Mouse (Mus musculus): Measurements from ENCODE around the gene Tmem39a.

The Tmem39a gene

DNA sequence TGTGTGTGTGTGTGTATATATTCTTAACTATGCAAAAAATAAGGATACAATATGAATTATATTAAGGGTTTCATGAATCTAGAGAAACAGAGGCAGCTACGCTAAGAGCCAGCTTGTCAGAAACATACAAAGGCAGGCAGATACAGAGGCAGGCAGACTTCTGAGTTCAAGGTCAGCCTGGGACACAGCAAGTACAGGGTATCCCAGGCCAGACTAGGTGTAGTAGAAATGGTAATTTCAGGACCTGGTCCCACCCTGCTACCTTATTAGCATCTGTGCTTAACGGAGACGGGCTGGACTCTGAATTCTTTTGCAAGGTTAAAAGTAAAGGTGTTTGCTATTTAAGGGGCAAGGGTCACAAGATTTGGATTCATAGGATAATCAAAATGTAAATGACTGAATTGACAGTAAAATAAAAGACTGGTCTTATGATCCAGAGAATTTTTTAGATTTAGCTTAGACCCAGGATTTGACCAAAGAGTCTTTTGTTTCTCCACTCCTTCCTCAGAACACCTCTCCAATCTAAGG is at the start of gene Tmem39a:
Gene Tmem39a (plus strand): TSS at position 478 of the 528 bp plus-strand sequence.
- no peak for DNase-seq

DNA sequence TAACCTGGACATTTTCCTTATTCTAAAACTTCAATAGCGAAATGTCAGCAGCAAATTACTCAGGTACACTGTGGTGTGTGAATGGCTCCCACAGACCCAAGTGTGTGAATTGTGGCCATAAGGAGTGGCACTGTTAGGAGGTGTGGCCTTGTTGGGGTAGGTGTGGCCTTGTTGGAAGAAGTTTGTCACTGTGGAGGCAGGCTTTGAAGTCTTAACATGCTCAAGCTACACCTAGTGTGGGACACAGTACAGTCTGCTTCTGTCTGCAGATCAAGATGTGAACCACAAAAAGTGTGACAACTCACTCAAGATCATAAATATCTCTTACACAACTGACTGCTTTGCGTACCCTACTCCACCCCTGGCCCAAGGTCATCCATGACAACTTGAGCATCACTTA is 47.7 kb upstream of the Tmem39a start:
- no peak for DNase-seq

DNA sequence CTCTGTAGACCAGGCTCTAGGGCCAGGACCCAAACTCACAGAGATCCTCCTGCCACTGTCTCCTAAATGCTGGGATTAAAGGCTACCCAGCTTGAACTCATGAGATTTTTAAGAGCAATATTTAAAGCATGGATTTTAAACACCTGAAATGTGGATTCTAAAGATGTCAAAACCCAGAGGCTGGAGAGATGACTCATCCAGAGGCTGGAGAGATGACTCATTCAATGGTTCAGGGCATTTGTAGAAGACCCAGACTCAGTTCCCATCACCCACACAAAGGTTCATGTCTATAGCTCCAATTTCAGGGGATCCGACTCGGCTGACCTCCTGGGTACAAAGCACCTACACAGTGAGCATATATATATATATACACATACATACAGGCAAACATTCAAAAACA is 39.4 kb upstream of the Tmem39a start:
- no peak for DNase-seq

DNA sequence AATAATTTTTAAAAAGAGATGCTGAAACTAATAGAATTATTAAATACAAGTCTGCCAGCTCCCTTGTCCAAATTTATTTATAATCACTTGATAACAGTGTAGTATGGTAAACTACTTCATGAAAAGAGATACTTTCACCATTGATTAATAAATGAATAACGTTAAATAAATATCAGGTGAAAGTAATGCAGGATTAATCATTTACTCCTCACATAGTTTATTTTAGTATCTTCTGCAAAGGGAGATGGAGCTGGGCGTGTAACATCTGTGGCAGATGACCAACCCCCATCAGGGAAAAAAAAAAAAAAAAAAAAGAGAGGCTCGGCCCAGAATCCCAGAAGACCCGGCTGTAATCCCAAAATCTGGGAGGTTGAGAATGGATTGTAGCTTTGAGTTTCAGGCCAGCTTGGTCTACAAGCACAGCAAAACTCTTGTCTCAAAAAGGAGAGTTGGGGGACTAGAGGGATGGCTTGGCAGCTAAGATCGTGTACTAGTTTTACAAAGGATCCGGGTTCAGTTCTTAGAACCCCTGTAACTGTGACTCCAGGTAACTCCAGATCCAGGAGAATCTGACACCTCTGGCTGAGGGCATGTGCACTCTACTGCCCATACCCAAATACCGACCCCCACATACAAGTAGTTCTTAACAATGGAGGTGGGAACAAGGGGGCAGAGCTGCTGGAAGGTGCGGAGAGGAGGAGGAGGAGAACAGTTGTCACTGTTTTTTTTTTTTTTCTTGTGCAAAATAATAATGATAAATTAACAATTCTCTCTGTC is 37.1 kb upstream of the Tmem39a start:
- no peak for DNase-seq

DNA sequence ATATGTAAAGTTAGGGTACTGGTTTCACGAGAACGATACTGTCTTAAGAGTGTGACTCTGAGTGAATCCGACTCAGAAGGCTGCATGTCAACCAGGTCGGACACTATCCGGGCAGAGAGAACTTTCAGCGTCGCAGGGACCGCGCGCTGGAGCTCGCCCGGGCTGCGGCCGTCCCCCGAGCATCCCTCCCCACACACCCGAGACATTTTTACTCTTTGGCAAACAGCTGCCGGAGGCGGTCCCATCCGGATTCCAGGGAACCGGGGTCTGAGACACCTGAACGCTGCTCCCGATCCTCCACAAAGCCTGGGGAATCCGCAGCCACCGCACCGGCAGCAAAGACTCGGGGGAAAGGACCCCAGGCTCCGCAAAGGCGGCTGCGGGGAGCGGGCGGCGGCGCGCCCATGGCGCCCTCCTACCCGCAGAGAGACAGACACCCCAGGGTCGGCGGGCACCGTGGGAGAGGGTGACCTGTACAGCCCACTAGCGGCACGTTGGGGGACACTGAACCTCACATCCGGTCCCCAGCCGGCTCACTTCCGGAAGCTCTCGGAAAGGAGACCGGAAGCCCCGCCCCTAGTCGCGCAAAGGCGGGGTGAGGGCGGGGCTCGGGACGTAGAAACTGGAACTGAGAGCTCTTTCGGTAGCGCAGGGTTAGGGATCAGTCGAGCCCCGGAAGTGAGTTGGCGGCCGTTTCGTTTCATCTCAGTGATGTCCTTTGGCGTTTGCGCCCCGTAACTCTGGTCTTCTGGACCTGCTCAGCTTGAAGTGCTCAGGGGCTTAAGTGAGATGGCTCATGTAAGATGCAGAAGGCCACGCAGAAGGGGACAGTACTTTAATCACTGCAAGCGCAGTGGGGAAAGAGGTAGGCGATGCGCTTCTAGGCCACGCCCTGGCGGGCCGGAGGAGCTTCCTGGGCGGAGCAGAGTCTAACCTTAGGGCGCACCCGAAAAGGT is 36.1 kb upstream of the Tmem39a start, which contains the start of gene Timmdc1:
Gene Timmdc1 (minus strand): TSS at position 535 of the 956 bp plus-strand sequence.
- DNase-seq = peak; percentile 96 to 97

DNA sequence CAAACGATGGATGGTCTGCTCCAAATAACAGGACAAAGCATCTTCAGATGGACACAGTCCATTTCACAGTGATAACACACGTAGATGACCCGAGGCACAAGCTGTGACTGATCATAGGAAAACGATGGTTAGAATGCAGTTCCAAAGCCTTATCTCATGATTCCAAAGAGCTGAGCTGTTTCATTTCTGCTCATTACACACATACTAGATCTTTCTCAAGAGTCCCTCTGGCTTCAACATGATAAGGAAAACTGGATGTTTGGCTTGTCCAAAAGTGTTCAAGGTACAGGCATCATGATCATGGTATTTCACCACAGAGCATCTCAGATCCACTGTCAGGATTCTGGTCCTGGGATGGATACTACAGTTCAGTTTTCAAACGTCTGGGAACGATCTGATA is 32.2 kb upstream of the Tmem39a start:
- DNase-seq = no peak

DNA sequence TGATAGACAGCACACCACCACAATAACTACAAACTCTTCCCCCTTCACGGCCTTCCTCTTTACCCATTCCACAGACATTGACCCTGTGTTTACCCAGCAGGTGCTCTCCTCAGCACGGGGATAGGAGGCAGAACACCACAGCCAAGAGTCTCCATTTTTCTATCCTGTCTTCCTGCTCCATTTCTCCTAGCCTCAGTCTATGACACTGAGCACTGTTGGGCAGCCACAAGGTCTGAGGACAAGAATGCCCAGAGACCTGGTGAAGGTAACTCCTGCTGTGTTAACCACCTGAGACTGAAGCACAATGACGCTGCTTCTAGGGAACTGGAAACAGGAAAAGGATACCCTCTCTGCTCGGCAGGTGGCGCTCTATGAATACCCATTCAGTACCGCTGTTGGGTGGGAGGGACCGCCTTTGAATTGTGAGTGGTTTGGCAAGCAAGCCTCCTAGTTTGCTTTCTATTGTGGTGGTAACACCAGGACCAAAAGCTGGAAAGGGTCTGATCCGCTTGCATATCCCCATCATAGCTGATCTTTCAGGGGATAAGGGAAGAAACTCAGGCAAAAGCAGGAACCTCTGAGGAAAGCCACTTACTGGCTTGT is 21.9 kb upstream of the Tmem39a start:
- peak; percentile 36 to 75 for DNase-seq

DNA sequence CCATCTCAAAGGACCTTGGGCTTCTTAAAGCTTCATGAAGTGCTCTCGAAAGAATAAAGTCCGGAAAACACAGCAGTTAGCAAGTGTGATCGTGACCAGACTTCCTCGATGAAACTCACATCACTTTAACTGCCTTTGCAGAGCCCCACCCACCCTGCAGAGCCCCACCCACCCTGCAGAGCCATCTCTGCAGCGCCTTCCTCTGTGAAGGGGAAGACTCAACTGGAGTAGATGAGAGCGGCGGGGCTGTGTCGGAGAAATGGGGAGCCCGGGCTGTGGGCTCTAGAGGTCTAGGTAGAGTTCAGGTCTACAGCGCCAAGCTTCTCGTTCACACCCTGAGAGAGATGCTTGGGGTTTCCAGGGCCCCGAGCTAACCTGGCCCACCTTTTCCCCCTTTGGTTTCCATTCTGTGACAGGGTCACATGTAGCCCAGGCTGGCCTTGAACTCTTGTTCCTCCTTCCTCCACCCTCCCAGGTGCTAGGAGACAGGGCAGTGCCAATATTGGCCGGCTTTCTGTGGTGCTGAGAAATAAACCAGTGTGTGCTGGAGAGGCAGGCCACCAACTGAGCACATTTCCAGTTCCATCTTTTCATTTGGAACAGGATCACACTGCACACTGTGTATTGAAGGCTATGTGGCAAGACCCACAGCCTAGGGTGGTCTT is 19.6 kb upstream of the Tmem39a start:
- DNase-seq = no peak

DNA sequence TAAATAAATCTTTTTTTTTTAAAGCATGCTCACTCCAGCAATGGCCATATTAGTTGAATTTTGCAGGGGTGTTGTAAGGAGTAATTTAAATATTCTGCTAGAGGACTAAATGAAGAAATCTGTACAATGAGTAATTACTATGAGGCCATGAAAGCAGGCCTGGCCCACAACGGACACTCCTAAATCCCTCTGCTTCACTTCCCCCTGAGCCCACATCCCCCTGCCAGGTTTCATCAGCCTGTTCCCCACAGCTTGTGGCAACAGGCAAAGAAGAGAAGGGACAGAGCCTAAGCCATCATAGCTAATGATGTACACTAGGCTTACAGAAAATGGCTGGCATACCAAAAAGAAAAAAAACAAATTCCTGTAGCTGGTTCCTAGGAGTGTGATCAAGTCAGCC is 10.5 kb upstream of the Tmem39a start:
- DNase-seq = no peak

DNA sequence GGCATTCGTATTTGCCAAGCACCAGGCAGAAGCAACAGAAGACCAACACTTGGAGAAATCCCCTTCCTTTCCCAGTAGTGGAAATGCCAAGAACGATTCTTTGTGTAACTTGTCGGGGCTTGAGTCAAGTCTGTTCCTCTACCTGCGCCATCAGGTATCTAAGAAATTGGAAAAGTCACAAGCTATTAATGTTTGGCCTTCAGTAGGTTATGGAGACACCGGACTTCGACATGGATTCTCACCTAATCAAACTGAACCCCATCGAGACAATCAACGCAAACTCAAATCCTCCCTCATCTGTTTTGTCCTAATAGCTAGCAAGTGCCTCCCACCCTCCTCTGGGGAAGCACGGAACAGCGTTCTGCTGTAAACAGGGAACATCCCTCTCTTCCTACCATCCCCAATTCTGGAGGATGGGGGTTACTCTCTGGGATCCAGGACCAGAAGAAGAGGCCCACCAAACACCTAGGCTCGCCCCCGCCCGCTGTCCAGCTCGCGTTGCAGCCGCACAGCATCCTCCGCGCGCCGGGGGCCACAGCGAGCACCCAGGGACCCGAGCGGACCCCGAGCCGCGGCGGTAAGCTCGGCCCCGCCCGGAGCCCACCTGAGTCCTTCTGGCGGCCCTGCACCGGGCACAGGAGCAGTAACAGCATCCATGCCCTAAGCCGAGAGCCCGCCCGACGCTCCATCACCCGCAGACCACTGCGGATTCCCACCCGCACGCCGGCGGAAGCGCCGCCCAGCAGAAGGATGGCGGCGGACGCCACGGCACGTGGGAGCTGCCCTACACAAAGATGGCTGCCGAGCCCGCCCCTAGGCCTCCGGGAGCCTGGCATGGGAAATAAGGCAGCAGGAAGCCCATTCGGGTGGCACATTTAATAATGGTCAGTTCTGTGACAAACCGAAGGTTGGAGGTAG is 8.8 kb upstream of the Tmem39a start, which contains the start of gene Poglut1:
Gene Poglut1 (minus strand): TSS at position 780 of the 918 bp plus-strand sequence.
- peak; percentile 59 to 74 for DNase-seq

DNA sequence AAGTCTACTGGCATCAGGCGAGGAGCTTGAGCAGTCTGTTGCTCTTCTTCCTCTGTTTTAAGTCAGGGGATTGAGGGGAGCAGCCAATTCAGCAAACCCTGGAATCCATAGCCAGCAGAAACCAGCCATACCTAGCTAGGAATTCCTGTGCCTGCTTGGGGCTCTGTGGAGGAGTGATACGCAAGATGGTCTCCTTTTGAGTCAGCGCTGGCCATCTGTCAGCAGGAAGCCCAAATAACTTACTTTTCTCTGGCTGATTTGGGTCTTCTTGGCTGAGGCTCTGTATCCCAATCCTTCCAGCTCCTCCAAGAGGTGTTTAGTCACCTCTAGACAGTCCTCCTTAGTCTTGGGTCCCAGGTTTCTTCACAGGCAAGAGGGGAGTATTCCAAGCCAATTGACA is 2.5 kb upstream of the Tmem39a start:
- DNase-seq = no peak

DNA sequence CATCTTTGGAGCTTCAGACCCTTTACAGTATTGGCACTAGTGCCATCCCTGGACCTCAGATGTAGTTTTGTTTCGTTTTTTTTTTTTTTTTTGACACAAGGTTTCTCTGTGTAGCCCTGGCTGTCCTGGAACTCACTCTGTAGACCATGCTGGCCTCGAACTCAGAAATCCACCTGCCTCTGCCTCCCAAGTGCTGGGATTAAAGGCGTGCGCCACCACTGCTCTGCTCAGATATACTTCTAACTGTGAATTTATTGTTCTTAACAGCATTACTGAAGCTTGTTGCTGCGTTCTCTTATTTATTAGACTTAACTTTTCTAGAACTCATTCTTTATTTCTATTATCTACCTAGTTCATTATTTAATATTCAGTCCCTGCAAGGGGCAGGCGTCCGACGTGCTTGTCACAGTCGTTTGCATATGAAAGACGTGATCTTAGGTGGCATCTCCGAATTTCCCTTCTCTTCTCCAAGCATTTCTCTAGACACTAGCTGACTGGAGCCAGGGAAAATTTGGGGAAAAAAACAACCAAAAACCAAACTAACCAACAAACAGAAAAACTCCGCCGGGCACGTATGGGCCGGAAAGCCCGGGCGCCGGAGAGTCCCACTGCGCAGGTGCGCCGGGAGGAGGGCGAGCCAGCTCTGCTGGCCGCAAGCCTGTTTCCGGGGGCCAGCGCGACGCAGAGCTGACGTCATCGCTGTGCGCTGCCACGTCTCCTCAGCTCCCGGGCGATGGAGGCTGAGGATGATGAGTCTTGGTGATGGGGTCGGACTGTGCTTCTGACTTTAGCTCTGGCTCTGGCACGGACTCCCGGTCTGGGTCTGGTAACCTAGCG is 3.9 kb downstream of the Tmem39a start:
- peak; percentile 92 to 94 for DNase-seq

DNA sequence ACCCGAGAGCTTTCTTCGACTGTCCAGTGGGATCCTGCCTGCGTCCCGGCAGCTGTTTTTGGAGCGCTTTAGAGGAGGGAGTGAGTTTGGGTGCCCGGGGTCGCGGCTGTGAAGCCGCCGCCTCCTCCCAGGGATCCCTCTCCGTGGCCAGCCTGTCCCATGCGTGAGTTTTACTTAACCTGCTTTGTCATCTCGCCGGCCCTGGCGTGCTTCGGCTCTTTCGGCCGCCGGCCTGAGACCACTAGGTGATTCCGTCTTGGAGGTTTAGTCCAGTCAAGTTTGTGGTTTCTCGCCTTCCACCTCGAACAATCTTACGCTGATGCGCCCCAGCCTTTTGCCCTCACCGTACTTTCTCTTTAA is 4.5 kb downstream of the Tmem39a start:
- DNase-seq = no peak

DNA sequence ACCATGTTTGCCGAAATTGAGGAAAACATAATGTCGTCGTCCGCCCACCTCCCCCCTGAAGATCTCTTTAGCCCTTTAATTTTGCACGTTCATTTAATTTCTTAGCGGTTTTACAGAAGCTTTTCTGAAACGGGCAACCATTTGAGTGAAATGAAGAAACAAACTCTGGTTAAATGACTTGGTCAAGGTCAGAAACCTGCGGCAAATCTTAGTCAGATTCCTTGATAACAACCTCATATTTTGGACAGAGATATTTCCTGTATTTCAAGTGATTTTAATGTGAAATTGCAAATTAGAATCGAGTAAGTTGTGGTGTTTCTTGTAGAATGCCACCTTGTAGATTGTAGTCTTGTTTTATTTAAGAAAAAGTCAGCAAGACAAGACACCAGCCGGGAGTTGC is 5.0 kb downstream of the Tmem39a start:
- no peak for DNase-seq

DNA sequence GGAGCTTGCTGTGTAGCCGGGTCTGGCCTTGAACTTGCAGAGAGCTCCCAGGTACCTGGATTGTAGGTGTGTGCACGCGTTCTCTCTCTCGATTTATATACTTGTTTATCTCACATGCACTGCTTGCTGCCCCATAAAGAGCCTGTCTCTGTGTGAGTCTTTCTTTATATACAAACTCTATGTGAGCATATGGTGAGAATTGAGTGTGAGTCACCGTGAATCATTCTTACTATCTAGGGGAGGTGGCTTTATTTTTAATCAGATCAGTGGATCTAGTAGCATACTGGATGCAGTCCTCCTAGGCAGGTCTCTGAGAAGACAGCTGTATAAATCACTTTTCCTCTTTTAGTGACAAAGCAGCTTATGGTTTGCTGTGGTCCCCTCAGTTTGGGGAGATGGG is 9.7 kb downstream of the Tmem39a start:
- DNase-seq = no peak

DNA sequence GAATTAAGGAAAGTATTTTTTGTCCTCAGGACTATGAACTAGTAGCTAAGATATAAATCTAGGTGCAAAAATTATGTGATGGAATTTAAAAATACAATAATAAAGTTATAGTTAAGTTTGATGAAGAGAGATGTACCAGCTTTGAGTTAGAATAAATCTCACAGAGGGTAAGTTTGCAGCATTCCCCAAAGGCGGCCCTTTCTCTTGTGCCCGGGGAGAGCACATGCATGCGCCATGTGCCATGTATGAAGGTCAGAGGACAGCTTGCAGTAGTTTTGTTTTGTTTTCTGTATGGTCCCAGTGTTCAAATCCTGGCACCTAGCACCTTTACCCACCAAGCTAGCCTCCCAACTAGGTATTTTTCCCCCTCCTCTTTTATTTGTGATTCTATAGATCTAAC is 13.0 kb downstream of the Tmem39a start:
- DNase-seq = no peak

DNA sequence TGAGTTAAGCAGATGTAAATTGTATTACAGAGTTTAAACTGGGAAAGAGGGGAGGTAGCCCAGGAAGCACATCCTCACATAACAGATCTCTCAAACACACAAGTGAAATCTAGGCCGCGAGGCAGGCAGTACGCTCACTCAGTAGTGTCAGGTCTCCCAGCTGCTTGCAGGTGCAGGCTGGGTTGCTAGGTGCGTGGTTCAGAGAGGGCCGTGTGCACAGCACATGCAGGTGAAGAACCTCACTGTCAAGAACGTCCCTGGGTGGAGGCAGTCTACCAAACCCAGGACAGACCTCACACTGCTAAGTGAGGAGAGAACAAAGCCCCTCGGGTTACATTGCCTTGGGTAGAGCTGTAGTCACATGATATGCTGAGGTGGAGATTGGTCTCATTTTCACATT is 26.3 kb downstream of the Tmem39a start:
- DNase-seq = no peak

DNA sequence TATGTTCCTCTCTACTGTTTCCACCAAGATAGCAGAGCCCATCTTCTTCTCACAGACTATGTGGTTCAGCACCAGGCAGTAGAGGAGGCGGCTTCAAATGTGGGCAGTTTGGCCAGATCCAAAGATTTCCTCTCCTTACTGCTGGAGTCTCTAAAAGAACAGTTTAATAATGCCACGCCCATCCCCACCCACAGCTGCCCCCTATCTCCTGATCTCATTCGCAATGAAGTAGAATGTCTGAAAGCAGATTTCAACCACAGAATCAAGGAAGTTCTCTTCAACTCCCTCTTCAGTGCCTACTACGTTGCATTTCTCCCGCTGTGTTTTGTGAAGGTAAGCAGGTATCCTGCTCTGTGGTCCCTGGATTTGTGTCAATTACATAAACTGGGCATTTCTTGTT is 26.7 kb downstream of the Tmem39a start:
- DNase-seq = no peak

DNA sequence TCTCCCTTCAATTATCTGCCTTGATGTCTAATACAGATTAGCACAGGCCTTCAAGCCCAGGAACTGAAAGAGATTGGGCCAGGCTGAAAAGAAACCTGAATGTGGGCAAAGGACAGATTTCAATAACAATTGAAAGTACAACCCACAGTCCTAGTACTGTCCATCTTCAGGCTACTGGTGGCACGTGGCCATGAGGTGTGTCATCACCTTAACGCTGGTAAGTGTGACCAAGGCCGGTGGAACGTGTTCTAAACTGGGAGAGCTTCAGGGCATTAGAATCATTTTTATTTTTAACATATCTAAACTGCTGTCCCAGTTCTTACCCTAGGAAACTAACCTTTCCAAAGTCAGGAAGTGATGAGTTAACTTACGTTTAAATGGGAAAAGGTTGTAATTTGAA is 28.7 kb downstream of the Tmem39a start:
- DNase-seq = no peak

DNA sequence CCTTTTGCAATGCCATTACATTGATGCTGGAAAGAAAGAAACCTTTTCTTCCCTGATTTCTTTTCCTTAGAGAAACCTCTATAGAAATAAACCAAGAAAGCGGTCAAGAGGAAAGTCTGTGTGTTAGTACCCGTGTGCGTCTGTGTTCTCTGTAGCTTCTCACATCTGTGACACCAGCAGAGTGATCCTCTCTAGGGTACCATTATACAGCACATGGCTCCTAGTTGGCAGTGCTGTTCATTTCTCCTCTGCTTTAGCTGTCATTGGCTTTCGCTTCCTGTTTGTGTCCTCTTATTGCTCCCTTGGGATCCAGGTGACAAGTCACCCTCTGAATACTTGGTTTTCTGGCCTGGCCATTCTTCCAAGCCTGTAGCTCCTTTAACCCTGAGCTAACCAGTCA is 29.1 kb downstream of the Tmem39a start:
- no peak for DNase-seq

DNA sequence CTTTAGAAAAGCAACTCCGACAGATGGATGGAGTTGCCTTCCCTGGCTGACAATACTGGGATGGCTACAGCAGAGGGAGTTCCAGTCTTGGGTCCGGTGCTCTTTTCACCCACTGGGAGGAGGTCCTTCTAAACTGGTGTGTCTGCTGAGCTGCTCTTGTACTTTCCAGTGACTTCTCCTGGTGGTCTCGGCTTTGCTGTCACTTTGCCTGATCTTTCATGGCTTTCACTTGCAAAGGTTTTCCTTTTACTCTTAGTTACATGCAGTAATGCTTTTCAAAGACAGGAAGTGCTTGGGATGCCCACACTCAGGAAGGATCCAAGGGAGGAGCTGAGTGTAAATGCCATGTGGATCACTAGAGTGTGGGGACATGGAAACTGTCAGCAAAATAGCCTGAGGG is 33.0 kb downstream of the Tmem39a start:
- DNase-seq = no peak

Data from kidney, adult 8-10 months (tissue).